Mouse (Mus musculus) ovary, postnatal 10 days (tissue): ENCODE results near the gene Trmt6.

Source experiments
- DNase-seq: peaks from one replicate; pipeline ENCODE4 v3.0.0; 2022; ENCODE audit warnings: low spot score

Gene Trmt6

DNA sequence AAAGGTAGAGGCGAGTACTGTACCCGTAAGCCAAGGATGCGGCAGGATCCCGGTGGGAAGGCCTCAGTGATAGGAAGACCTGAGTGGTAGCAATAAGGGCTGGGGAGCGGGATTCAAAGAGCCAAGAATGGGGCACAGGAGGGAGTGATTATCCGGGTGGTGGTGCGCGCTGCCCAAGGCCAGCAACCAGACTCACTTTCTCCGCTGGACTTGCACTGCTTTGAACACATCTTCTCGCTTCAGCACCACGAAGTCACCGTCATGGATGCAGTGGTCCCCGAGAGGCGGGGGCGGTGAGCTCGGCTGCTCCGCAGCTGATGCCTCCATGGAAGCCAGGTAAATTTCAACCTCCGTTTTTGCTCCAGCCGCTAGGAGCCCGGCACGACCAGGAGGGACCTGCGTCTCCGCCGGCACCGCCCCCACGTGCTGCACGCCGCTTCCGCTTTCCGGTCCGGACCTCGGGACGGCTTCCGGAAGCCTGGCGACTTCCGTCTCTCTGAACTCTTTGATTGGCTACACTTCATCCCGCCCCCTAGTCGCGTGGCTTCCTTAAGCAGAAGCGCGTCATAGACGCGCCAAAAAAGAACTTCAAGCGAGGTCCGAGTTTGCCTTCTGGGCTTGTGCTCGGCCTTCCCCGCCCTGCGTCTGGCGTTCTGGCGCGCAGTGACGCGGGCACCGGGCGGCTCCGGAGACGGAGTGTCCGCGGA, at the start of gene Trmt6, which contains the start of gene Mcm8:
Trmt6 (minus strand) TSS at position 448 of the 707 bp plus-strand sequence.
Mcm8 (plus strand) TSS at position 534 of the 707 bp plus-strand sequence.
- DNase-seq: peak; percentile 66

DNA sequence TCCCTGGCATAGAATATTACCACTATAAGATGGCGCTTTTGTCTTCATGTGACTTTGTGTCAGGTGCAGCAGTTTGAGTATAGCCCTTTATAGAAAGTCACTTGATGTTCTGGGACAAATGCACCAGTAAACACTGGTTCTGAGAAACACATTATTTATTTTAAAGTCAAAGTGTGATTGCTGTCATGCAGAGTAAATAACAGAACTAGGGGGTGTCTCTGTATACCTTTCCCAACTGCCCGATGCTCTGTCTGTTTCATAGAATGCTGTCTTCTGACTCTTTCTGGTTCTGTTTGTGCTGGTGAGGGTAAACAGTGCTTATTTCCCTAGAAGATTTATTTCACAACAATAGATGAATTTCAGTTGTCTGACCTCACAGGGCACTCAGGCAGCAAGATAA, 47.5 kb upstream of the Trmt6 start:
- DNase-seq: no peak

GRCm38 (mm10) chr2:132861456-132861855, 45.6 kb upstream of the Trmt6 start:
- no peak for DNase-seq

DNA sequence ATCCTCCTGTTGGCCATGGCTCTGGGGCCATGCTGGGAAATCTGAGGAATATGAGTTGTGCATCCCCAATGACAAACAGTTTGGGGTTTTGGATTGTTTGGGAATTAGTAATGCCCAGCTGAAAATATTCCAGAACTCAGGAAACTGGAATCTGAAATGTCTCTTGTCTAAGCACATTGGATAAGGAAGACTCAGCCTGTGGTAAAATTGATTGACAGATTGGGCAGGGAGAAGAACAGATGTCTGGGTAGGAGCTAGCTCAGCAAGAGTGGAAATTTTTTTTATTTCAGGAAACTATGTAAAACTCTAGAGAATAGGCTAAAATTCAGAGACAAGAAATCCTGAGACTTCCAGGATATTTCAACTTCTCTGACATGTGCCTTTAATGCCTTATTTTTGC, 44.6 kb upstream of the Trmt6 start:
- DNase-seq: no peak

DNA sequence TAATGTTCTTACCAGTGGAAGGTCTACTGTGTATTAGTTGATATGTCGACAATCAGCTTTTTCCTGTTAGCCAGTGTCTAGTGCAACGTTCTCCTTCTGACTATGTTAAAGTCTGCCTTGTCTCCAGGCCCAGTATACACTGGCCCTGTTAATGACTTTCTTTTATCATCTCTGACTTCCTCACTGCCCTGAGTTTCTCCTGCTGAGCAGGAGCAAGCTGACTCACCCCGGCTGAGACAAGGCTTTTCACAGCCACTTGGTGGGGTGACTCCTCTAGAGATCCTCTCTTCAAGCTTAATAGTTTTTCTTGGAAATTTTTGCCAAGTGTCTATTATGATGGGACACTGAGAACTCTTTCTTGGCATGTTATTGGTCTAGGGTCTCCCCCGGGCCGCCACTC, 40.5 kb upstream of the Trmt6 start:
- no peak for DNase-seq

DNA sequence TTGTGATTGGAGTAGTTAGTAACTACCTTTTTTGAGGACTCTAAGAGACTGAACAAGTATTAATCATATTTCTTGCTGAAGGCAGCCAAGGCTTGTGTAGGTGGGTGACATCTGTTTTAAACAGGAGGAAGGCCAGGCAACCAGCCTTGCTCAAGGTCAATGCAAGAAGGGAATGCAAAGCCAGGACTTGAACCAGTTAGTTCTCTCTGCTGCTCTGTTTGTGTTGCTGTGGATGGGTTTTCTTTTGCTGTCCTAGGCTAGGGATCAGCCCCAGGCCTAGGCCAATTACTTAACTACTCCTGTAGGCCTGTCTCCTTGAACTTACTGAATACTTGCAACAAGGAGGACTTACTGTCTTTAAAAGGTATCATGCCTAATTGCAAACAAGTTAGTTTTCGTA, 37.2 kb upstream of the Trmt6 start:
- no peak for DNase-seq

DNA sequence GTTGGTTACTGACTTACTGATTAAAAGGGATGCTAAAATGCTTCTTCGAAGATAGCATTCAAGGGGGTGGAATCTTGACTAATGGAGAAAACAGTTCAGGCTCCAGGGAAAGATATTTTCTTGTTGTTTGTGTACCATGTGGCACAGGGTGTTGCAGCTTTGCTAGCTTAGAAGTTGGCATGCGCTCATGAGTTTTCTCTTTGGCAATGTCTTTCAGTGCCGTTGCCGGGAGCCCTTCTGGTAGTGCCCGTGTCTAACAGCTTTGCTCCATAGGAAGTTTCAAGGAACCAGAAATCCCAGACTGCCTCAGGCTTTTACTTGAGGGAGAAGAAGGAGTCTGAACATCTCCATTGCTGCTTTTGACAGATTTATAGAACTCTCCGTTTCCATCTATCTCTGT, 33.3 kb upstream of the Trmt6 start:
- DNase-seq: no peak

- no peak for DNase-seq
Measured at GRCm38 (mm10) chr2:132848361-132848760, 32.5 kb upstream of the Trmt6 start.

- DNase-seq: no peak
Measured at GRCm38 (mm10) chr2:132847581-132847980, 31.7 kb upstream of the Trmt6 start.

DNA sequence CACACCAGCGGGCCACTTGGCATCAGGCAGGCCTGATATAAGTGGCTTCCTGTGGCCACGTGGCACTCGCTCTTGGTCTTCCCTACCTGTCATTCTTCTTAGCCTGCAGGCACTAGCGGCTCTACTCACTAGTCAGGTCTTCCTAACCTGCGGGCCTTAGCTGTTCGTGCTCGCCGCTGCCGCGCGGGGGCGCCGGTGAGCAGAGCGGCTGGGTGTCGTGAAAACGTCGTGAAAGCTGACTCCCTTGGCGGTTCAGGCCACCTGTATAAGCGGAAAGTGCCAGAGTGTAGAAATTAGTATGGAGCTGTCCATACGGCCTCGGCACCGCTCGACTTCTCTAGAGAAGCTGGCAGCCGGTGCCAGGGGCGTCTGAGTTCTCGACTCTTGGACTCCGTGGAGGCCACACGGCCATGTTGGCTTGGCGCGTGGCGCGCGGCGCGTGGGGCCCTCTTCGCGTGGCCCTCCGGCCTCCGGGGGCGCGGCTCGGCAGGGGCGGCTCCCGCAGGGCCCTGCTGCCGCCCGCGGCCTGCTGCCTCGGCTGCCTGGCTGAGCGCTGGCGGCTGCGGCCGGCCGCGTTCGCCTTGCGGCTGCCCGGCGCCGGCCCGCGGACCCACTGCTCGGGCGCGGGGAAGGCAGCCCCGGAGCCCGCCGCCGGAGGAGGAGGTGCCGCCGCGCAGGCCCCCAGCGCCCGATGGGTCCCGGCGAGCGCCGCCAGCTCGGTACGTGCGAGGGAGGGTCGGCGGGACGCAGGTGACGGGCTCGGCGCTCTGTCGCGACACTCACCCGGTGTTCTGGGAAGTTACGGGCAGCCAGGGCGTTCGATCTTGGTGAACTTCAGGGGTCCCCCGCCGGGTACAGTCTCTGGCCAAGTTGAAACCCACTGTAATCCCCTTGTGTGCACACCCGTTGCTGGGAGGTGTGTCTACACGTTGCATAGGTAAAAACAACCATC, 30.8 kb upstream of the Trmt6 start, which contains the start of gene Crls1:
Crls1 (plus strand) TSS at position 260 of the 952 bp plus-strand sequence.
- peak; percentile 99 for DNase-seq

DNA sequence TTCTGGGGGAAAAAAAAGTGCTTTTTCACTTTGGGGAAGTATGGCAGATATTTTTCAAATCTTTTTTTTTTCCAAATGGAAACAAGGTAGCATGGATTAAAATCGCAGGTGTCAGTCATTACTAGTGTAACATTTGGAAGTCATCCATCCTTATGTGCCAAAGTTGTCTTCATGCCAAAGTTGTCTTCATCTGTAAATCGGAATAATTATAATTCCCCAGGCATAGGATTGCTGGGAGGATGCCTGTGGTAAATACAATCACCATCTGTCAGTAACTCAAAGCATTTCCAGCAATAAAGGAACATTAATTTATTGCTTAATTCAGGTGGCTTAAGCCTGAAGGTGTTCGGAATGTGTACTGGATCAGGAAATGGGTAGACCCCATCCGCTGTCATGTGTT, 25.2 kb upstream of the Trmt6 start:
- no peak for DNase-seq

DNA sequence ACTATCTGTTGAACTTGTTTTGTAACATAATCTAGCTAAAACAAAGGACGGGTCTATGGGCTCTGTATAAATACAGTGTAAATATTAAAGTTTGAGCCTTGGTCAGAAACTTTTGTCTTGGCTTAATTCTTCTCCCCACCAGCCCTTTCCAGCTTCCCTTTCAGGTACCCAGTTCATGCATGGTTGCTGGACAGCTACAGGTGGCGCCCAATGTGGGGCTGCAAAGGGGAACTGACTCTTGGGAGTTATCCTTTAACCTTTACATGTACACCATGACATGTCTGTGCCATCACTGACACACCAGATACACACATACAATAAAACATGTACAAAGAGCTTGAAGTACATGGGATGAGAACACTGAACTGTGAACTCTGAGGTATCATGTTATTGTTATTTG, 12.9 kb downstream of the Trmt6 start:
- no peak for DNase-seq

DNA sequence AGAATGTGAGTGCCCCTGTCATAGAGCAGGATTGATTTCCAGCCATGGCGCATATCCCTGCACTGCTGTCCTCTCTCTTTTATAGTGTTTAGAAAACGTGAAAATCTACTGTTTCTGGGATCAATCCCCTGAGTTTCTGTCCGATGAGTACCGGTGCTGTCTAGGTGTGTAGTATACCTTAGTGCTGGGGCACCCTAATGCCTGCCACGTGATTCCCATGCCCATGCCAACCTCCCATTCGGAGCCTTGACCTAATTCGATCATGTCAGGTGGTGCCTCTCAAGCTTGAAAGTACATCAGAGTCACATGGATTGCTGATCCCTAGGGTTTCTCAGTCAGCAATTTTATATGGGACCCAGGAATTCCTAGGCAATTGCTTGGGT, 21.7 kb downstream of the Trmt6 start:
- DNase-seq: no peak

DNA sequence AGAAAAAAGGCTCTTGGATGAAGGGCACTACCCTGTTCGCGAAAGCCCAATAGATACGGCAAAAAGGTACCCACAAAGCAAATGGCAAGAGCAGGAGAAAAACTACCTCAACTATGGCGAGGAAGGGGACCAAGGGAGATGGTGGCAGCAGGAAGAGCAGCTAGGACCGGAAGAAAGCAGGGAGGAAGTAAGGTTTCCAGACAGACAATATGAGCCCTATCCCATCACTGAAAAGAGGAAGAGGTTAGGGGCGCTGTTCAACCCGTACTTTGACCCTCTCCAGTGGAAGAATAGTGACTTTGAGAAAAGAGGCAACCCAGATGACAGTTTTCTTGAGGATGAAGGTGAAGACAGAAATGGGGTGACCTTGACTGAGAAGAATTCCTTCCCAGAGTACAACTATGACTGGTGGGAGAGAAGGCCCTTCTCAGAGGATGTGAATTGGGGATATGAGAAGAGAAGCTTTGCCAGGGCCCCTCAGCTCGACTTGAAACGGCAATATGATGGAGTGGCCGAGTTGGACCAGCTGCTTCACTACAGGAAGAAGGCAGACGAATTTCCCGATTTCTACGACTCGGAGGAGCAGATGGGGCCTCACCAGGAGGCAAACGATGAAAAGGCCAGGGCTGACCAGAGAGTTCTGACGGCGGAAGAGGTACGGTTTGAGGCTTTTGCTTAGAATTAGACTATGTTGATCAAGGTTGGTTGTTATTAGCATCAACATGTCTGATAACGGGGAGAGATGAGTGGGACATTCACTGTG, 22.2 kb downstream of the Trmt6 start:
- no peak for DNase-seq

- no peak for DNase-seq
Measured at GRCm38 (mm10) chr2:132784039-132784438, 31.8 kb downstream of the Trmt6 start.

DNA sequence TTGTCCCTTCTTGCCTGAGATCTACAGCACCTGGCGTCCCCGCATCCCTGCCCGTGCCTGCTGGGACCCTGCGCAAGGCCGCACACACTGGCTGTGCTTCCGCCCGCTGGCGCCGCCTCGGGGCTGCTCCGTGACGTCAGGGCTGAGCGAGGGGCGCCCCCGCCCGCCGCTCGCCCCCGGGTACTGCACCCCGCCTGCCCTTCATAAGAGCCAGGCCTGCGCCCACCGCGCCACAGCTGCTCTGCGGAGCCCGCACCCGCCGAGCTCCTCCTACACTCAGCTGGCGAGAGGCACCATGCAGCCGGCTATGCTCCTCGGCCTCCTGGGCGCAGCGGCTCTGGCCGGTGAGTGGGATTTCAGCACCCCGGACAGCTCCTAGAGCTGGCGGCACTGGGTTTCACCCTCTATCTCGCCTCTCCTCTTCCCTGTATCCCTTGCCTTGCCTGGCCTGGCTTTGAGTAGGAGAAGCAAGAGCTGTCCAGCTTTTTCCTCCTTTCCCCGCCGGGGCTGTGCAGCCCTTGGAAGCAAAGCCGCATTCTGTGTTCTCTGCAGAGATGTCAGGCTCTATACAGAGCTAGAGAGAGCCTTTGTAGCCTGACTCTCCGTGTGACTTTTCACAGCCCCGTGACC, 34.3 kb downstream of the Trmt6 start:
- DNase-seq: peak; percentile 94

- DNase-seq: no peak
Measured at GRCm38 (mm10) chr2:132780978-132781377, 34.9 kb downstream of the Trmt6 start, which contains the start of gene Chgb. TSS of gene Chgb (plus strand) at chr2:132781278.

GRCm38 (mm10) chr2:132770822-132771221, 45.0 kb downstream of the Trmt6 start:
- DNase-seq: no peak

DNA sequence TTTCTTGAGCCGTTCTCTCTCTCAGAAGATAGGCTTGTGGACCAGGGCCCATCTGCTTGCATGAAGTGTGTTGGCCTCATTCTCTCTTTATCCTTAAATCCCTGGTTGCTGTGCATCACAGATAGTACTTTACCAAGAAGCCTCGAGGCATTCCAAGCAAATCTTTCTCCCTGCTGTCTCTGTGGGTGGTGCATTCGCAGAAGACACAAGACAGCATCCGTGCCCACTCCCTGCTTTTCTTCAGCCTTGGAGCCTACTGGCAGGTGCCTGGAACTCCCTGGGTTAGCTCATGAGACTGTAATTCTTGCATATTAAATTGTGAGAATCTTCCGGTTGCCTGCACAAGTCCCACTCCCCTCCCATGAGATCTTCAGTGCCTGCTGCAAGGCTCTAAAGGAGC, 57.9 kb downstream of the Trmt6 start:
- DNase-seq: no peak
